Mouse (Mus musculus) lung, postnatal 0 days (tissue): ENCODE results near the gene Timeless. TPM values are rescaled to one million over a fixed set of nuclear protein-coding genes. Genes with fewer than 3 reads are reported as not detected.
"Not testable (repeated sequence)": the region's sequence is repeated elsewhere in the genome, so short reads cannot be mapped to it uniquely, and the experiment has no call there.

Experiments
- ATAC-seq: fragments of 200-750 bp; cut with Nextera tagmentation; 2 replicates; pipeline ENCODE4 v1.8.0; 2017; ENCODE audit warnings: moderate library complexity
- DNase-seq: peaks from one replicate; pipeline ENCODE4 v3.0.0-alpha.2; 2016; ENCODE audit warnings: low spot score
- H3K27ac ChIP-seq: fragments of 300-500 bp; sonication (generic); 2 replicates; pipeline ENCODE4 v1.5.1; 2014; ENCODE audit warnings: antibody characterized with exemption, mild to moderate bottlenecking, low read length, mixed read lengths
- H3K27me3 ChIP-seq: fragments of 300-500 bp; sonication (generic); replicated peaks from 2 replicates; pipeline ENCODE4 v1.6.1; 2014; ENCODE audit warnings: low read length, mixed read lengths; ENCODE audit not compliant: insufficient read depth
- H3K36me3 ChIP-seq: fragments of 300-500 bp; sonication (generic); 2 replicates; pipeline ENCODE4 v1.6.1; 2014; ENCODE audit warnings: low read length, mixed read lengths; ENCODE audit not compliant: insufficient read depth
- H3K4me1 ChIP-seq: fragments of 300-500 bp; sonication (generic); 2 replicates; pipeline ENCODE4 v1.6.1; 2014; ENCODE audit warnings: antibody characterized with exemption, low read depth, low read length, mixed read lengths; ENCODE audit not compliant: insufficient read depth
- H3K4me2 ChIP-seq: fragments of 300-500 bp; sonication (generic); replicated peaks from 2 replicates; pipeline ENCODE4 v1.6.1; 2014; ENCODE audit warnings: low read depth, mild to moderate bottlenecking, low read length, moderate library complexity, mixed read lengths
- H3K4me3 ChIP-seq: fragments of 300-500 bp; sonication (generic); 2 replicates; pipeline ENCODE4 v1.5.1; 2014; ENCODE audit warnings: low read depth, low read length
- H3K9ac ChIP-seq: fragments of 300-500 bp; sonication (generic); replicated peaks from 2 replicates; pipeline ENCODE4 v1.6.1; 2014; ENCODE audit warnings: low read depth, mild to moderate bottlenecking
- H3K9me3 ChIP-seq: fragments of 300-500 bp; sonication (generic); 2 replicates; pipeline ENCODE4 v1.6.1; 2016; ENCODE audit warnings: low read length, mixed read lengths
- CTCF ChIP-seq: IDR thresholded peaks from 2 replicates; pipeline ENCODE4 v1.5.1; 2016; ENCODE audit warnings: antibody characterized with exemption, mild to moderate bottlenecking
- EP300 ChIP-seq: IDR thresholded peaks from 2 replicates; pipeline ENCODE4 v1.6.1; 2016; ENCODE audit warnings: antibody characterized with exemption, mild to moderate bottlenecking, control low read depth
- WGBS: fragments of 180-500 bp; shearing (Covaris S2); extraction: QIAGEN DNeasy Blood & Tissue Kit; methylation state at CpG from one replicate; pipeline ENCODE4 v1.1.7; 2014; 5-methylcytosine and 5-hydroxymethylcytosine counted together
- polyA plus RNA-seq: library from polyadenylated mRNA; unstranded; fragments of >200 nt; fragmentation: Nextera tagmentation; extraction: Ambion mirVana; gene quantifications from 2 replicates; pipeline ENCODE4 v1.2.1, GENCODE M21; 2015

Gene Timeless
- polyA plus RNA-seq, 1 experiment from 2014 or later = 11.2 TPM

GRCm38 (mm10) chr10:128258953-128259352 is 27.1 kb downstream of the Timeless start:
- no peaks in the 10 kb centered on the region for H3K9me3 ChIP-seq
- no peak for TF ChIP-seq CTCF
- TF ChIP-seq EP300 = no peak
- no peak overlapping the region for H3K27ac ChIP-seq
- H3K9ac ChIP-seq = no peak overlapping the region
- H3K36me3 ChIP-seq = no peaks in the 10 kb centered on the region
- no peak for ATAC-seq
- H3K4me3 ChIP-seq = no peak overlapping the region
- DNase-seq = no peak
- H3K4me2 ChIP-seq = no peak overlapping the region
- H3K27me3 ChIP-seq = no peaks in the 10 kb centered on the region
- no peaks in the 10 kb centered on the region for H3K4me1 ChIP-seq
- WGBS = 73% methylated on average over 4 of the region's 4 CpGs

- no peaks in the 10 kb centered on the region for H3K4me1 ChIP-seq
- TF ChIP-seq CTCF = no peak
- TF ChIP-seq EP300 = no peak
- H3K27me3 ChIP-seq = no peaks in the 10 kb centered on the region
- 72% methylated on average over 5 of the region's 5 CpGs for WGBS
- no peaks in the 10 kb centered on the region for H3K9me3 ChIP-seq
- DNase-seq (no peak), ATAC-seq (no peak)
- no peak overlapping the region for H3K4me2 ChIP-seq
- H3K27ac ChIP-seq = no peak overlapping the region
- H3K9ac ChIP-seq = no peak overlapping the region
- H3K4me3 ChIP-seq = no peak overlapping the region
- no peaks in the 10 kb centered on the region for H3K36me3 ChIP-seq
These were observed 28.1 kb downstream of the Timeless start for GRCm38 (mm10) chr10:128259946-128260345.

- H3K27me3 ChIP-seq, H3K4me3 ChIP-seq, DNase-seq, H3K36me3 ChIP-seq, H3K4me2 ChIP-seq, ATAC-seq, H3K9me3 ChIP-seq, H3K4me1 ChIP-seq, H3K27ac ChIP-seq, H3K9ac ChIP-seq: not testable (repeated sequence)
- WGBS = 67% methylated on average over 7 of the region's 7 CpGs
These were observed 28.5 kb downstream of the Timeless start for GRCm38 (mm10) chr10:128260376-128260775.

- no peaks in the 10 kb centered on the region for H3K36me3 ChIP-seq
- no peak overlapping the region for H3K9ac ChIP-seq
- no peaks in the 10 kb centered on the region for H3K4me1 ChIP-seq
- no peak overlapping the region for H3K27ac ChIP-seq
- H3K27me3 ChIP-seq = no peaks in the 10 kb centered on the region
- no peak for ATAC-seq
- no peak for TF ChIP-seq EP300
- TF ChIP-seq CTCF = no peak
- no peak for DNase-seq
- 66% methylated on average over 22 of the region's 22 CpGs for WGBS
- no peaks in the 10 kb centered on the region for H3K9me3 ChIP-seq
- H3K4me2 ChIP-seq = no peak overlapping the region
- H3K4me3 ChIP-seq = no peak overlapping the region
These were observed 30.4 kb downstream of the Timeless start for GRCm38 (mm10) chr10:128262300-128262699.

- DNase-seq (no peak), ATAC-seq (no peak)
- H3K36me3 ChIP-seq = no peaks in the 10 kb centered on the region
- no peak for TF ChIP-seq EP300
- no peaks in the 10 kb centered on the region for H3K9me3 ChIP-seq
- WGBS = 75% methylated on average over 6 of the region's 6 CpGs
- no peak overlapping the region for H3K9ac ChIP-seq
- no peaks in the 10 kb centered on the region for H3K4me1 ChIP-seq
- H3K27me3 ChIP-seq = no peaks in the 10 kb centered on the region
- no peak overlapping the region for H3K27ac ChIP-seq
- no peak overlapping the region for H3K4me3 ChIP-seq
- H3K4me2 ChIP-seq = no peak overlapping the region
These were observed 31.8 kb downstream of the Timeless start for GRCm38 (mm10) chr10:128263393-128264310.

GRCm38 (mm10) chr10:128268371-128268770 is 36.5 kb downstream of the Timeless start, which contains the start of gene Apof:
Gene Apof (plus strand): TSS chr10:128268671.
- WGBS = 67% methylated on average over 6 of the region's 6 CpGs
- ATAC-seq (no peak), DNase-seq (no peak)
- Histone ChIP-seq H3K36me3 (no peaks in the 10 kb centered on the region), H3K9ac (no peak within 1 kb of the TSS), H3K4me3 (no peak within 1 kb of the TSS), H3K27me3 (no peaks in the 10 kb centered on the region), H3K4me1 (no peaks in the 10 kb centered on the region; the same call in 1 of the 2 replicates), H3K9me3 (no peaks in the 10 kb centered on the region), H3K4me2 (no peak within 1 kb of the TSS), H3K27ac (no peak within 1 kb of the TSS)
- TF ChIP-seq CTCF (no peak), EP300 (no peak)
